Mouse (Mus musculus): ENCODE measurements around the gene Kcnq2. TPM values are rescaled to one million over a fixed set of nuclear protein-coding genes. Genes with fewer than 3 reads are reported as not detected.

Gene Kcnq2
- polyA plus RNA-seq, 1 experiment from 2014 or later: 0.29 TPM

DNA sequence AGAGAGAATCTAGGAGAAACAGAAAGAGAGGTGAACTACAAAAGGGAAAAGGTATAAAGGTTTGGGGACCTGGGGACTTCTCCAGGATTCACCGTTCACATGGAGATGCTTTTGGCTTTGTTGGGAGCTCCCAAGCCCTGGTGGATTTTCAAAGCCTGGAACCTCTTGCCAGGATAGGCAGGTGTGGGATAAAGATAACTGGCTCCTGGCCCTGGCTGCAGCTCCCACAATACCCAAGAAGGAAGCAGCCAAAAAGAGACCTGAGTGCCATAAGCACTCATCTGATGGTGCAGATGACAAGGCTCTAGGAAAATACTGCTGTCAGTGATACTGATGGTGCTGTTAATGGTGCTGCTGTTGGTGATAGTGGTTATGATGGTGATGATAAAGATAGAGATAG lies 82.9 kb downstream of the Kcnq2 start:
- H3K4me1 ChIP-seq: no peaks in the 10 kb centered on the region
- H3K4me3 ChIP-seq: no peak overlapping the region
- 94% methylated on average over 1 of the region's 1 CpGs for WGBS
- H3K27me3 ChIP-seq: peaks cover 10% of the 10 kb centered on the region; the same call in 1 of the 2 replicates
- no peak overlapping the region for H3K9ac ChIP-seq
- ATAC-seq (ENCODE audit: borderline replicate concordance, extremely low read depth, low FRiP score, low TSS enrichment): no peak
- no peaks in the 10 kb centered on the region for H3K36me3 ChIP-seq
- no peak overlapping the region for H3K27ac ChIP-seq
- no peak overlapping the region for H3K4me2 ChIP-seq
- H3K9me3 ChIP-seq: no peaks in the 10 kb centered on the region

DNA sequence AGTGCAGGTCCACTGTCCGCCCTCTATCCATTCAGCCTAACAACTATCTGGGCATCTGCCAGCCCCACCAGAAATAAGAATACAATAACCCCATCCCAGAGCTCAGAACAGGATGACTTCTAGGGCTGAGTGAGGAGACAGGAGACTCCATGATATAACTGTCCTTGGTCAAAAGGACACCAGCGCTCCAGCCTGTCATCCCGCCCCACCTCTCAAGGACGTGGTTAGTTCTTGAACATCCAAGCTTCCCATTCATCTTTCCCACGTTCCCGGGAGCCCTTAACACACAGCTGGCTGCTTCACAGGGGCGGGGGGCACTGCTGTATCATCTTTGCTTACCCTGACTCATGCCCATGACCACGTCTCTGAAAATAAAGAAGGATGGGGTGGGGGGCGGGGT lies 86.1 kb downstream of the Kcnq2 start:
- Histone ChIP-seq H3K27ac (no peak overlapping the region), H3K9ac (no peak overlapping the region), H3K4me2 (no peak overlapping the region), H3K4me1 (no peaks in the 10 kb centered on the region), H3K27me3 (peaks cover 10% of the 10 kb centered on the region; the same call in 1 of the 2 replicates), H3K4me3 (no peak overlapping the region), H3K36me3 (no peaks in the 10 kb centered on the region), H3K9me3 (no peaks in the 10 kb centered on the region)
- ATAC-seq (ENCODE audit: borderline replicate concordance, extremely low read depth, low FRiP score, low TSS enrichment): no peak
- WGBS: 76% methylated on average over 9 of the region's 9 CpGs

DNA sequence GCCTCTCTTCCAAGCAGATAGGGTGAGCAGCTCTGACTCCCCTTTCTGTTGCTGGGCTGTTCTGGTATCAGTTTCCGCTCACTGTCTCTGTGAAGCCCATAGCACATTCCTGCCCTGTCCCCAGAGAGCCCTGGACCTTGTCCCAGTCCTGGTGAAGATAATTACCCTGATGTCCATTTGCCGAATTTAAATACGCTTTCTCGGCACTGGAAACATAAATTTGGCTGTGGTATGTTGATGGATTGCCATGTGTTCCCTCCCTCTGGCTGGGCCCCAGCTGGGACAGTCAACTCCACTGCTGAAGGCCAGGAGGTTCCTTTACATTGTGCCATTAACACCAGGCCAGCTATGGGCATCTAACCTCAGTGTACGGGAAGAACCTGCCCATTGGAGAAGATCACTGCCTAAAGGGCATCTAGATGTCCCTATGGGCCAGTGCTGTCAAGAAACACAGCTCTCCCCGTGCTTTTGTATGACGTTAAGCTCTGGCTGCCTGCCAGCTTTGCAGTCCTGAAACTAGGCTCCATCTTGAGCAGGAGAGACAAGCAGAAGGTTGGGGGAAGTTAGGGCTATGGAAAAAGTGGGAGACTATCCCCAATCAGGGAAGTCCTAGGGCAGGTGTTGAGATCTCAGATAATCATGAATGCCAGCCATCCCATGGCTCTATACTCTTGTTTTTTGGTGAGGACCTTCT lies 86.7 kb downstream of the Kcnq2 start:
- Histone ChIP-seq H3K36me3 (no peaks in the 10 kb centered on the region), H3K9me3 (no peaks in the 10 kb centered on the region), H3K9ac (no peak overlapping the region), H3K4me1 (no peaks in the 10 kb centered on the region), H3K4me2 (no peak overlapping the region), H3K4me3 (no peak overlapping the region), H3K27ac (no peak overlapping the region), H3K27me3 (peaks cover 10% of the 10 kb centered on the region; the same call in 1 of the 2 replicates)
- no peak for ATAC-seq (ENCODE audit: borderline replicate concordance, extremely low read depth, low FRiP score, low TSS enrichment)
- 42% methylated on average over 7 of the region's 7 CpGs for WGBS

- Histone ChIP-seq H3K4me3 (no peak overlapping the region), H3K4me2 (no peak overlapping the region), H3K9ac (no peak overlapping the region), H3K27me3 (peaks cover 33% of the 10 kb centered on the region), H3K27ac (no peak overlapping the region), H3K36me3 (no peaks in the 10 kb centered on the region), H3K9me3 (no peaks in the 10 kb centered on the region), H3K4me1 (peaks cover 10% of the 10 kb centered on the region; the same call in 1 of the 2 replicates)
- ATAC-seq (ENCODE audit: borderline replicate concordance, extremely low read depth, low FRiP score, low TSS enrichment): no peak
- WGBS: 13% methylated on average over 3 of the region's 3 CpGs
These were observed 91.1 kb downstream of the Kcnq2 start for GRCm38 (mm10) chr2:181044001-181044400.

GRCm38 (mm10) chr2:181043437-181043836 lies 91.7 kb downstream of the Kcnq2 start, which contains the start of gene Chrna4:
Gene Chrna4, minus strand, starts transcription at chr2:181043546.
- Histone ChIP-seq H3K9me3 (no peaks in the 10 kb centered on the region), H3K27ac (no peak within 1 kb of the TSS), H3K4me2 (no peak within 1 kb of the TSS), H3K36me3 (no peaks in the 10 kb centered on the region), H3K4me1 (peaks cover 10% of the 10 kb centered on the region; the same call in 1 of the 2 replicates), H3K9ac (no peak within 1 kb of the TSS), H3K27me3 (peaks cover 39% of the 10 kb centered on the region), H3K4me3 (no peak within 1 kb of the TSS)
- 33% methylated on average over 3 of the region's 3 CpGs for WGBS
- no peak for ATAC-seq (ENCODE audit: borderline replicate concordance, extremely low read depth, low FRiP score, low TSS enrichment)

GRCm38 (mm10) chr2:181042376-181042775 lies 92.7 kb downstream of the Kcnq2 start:
- Histone ChIP-seq H3K27me3 (peaks cover 49% of the 10 kb centered on the region), H3K4me3 (no peak overlapping the region), H3K4me1 (peaks cover 10% of the 10 kb centered on the region; the same call in 1 of the 2 replicates), H3K36me3 (no peaks in the 10 kb centered on the region), H3K27ac (no peak overlapping the region), H3K9me3 (no peaks in the 10 kb centered on the region), H3K4me2 (no peak overlapping the region), H3K9ac (no peak overlapping the region)
- ATAC-seq (ENCODE audit: borderline replicate concordance, extremely low read depth, low FRiP score, low TSS enrichment): no peak

GRCm38 (mm10) chr2:181041941-181042340 lies 93.2 kb downstream of the Kcnq2 start:
- Histone ChIP-seq H3K9ac (no peak overlapping the region), H3K4me1 (peaks cover 10% of the 10 kb centered on the region; the same call in 1 of the 2 replicates), H3K4me3 (no peak overlapping the region), H3K9me3 (no peaks in the 10 kb centered on the region), H3K27ac (no peak overlapping the region), H3K4me2 (no peak overlapping the region), H3K27me3 (peaks cover 53% of the 10 kb centered on the region), H3K36me3 (no peaks in the 10 kb centered on the region)
- 11% methylated on average over 7 of the region's 7 CpGs for WGBS
- no peak for ATAC-seq (ENCODE audit: borderline replicate concordance, extremely low read depth, low FRiP score, low TSS enrichment)

DNA sequence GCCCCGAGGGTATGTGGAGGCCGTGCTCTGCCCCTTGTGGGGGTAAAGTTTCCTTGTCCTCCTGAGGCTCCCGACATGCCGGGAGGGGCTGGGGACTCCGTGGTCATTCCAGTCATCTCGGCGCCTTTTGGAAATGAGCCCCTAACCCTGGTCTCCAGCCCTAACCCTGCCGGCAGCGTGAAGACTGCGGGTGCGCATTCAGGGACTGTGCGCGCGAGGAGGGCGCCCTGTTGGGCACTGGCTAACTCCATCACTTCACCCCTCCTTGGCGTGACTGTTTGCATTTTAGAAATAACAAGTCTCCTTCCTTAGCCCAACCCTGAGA lies 95.8 kb downstream of the Kcnq2 start:
- H3K4me2 ChIP-seq: peak overlapping the region; percentile 93

DNA sequence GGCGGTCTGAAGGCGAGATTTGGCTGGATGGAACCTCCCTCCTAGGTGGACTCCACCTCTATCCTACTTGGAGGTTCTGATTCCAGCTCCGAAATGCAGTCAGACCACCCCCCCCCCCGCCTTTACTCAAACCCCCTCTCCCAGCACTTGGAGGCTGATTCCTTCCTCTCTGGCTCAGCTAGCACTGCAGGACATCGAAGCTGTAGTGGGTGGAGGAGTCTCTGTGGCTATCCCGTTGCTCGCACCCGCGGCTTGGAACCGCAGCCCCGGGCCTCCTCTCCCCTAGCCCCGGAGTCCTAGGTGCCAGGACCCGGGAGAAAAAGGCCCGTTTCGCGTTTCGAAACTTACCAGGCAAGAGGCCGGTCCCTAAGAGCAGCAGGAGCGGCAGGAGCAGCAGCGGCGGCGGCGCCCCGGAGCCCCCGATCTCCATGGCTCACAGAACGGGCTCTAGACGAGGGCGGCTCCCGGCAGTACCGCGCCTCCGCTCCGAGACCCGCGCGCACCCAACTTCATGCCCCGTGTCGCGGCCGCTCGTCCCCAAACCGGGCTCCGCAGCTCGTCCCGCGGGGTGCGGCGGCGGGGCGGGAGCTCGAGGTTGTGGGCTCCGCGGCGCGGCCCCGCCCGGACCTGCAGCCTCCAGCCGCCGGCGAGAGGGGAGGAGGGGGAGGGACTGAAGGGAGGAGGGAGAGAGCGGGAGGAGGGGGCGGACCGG lies 96.3 kb downstream of the Kcnq2 start:
- Histone ChIP-seq H3K4me2 (peak overlapping the region; percentile 93), H3K36me3 (no peaks in the 10 kb centered on the region), H3K27me3 (peaks cover 65% of the 10 kb centered on the region), H3K9me3 (no peaks in the 10 kb centered on the region), H3K4me1 (peaks cover 10% of the 10 kb centered on the region; the same call in 1 of the 2 replicates), H3K4me3 (peak overlapping the region; percentile 52), H3K27ac (no peak overlapping the region), H3K9ac (peak overlapping the region; percentile 34; the same call in 1 of the 2 replicates)
- ATAC-seq (ENCODE audit: borderline replicate concordance, extremely low read depth, low FRiP score, low TSS enrichment): peak; percentile 45; the same call in 1 of the 2 replicates
- WGBS: 1% methylated on average over 54 of the region's 63 CpGs

More for the DNA sequence above, 95.8 kb downstream of the Kcnq2 start:
- no peak for ATAC-seq (ENCODE audit: borderline replicate concordance, extremely low read depth, low FRiP score, low TSS enrichment)
- WGBS: under 1% methylated on average over 16 of the region's 16 CpGs
- Histone ChIP-seq H3K27me3 (peaks cover 65% of the 10 kb centered on the region), H3K36me3 (no peaks in the 10 kb centered on the region), H3K4me1 (peaks cover 10% of the 10 kb centered on the region; the same call in 1 of the 2 replicates), H3K9ac (0 out of 2 replicates have a peak overlapping the region, but pooled peaks have one; percentile 34), H3K27ac (no peak overlapping the region), H3K9me3 (no peaks in the 10 kb centered on the region), H3K4me3 (peak overlapping the region; percentile 52)

DNA sequence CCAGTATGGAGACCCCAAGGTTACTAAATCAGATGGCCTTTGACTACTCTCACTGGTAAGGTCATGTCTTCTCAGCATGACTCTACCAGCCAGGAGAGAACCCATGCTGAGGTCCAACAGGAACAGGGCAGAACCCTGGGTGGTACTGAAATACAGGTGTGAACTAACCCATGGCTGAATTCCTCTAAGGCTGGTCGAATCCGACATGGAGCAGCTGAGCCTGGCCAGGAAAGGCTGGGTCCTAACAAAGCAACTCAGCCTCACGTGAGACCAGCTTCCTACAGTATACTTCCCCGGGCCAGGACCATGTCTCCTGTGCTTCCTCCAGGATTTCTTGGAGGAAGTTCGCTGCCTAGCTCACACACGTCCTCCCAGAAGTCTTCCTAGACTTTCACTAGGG lies 98.5 kb downstream of the Kcnq2 start:
- H3K27me3 ChIP-seq: peaks cover 58% of the 10 kb centered on the region
- no peak overlapping the region for H3K9ac ChIP-seq
- H3K4me2 ChIP-seq: no peak overlapping the region
- H3K4me1 ChIP-seq: peaks cover 13% of the 10 kb centered on the region
- ATAC-seq (ENCODE audit: borderline replicate concordance, extremely low read depth, low FRiP score, low TSS enrichment): no peak
- no peak overlapping the region for H3K4me3 ChIP-seq
- no peaks in the 10 kb centered on the region for H3K36me3 ChIP-seq
- H3K9me3 ChIP-seq: no peaks in the 10 kb centered on the region
- no peak overlapping the region for H3K27ac ChIP-seq
- 64% methylated on average over 6 of the region's 6 CpGs for WGBS

GRCm38 (mm10) chr2:181035186-181035585 lies 99.9 kb downstream of the Kcnq2 start:
- Histone ChIP-seq H3K4me2 (no peak overlapping the region), H3K36me3 (no peaks in the 10 kb centered on the region), H3K9ac (no peak overlapping the region), H3K4me1 (peaks cover 13% of the 10 kb centered on the region), H3K4me3 (no peak overlapping the region), H3K27me3 (peaks cover 44% of the 10 kb centered on the region), H3K9me3 (no peaks in the 10 kb centered on the region), H3K27ac (no peak overlapping the region)
- WGBS: 73% methylated on average over 7 of the region's 7 CpGs
- no peak for ATAC-seq (ENCODE audit: borderline replicate concordance, extremely low read depth, low FRiP score, low TSS enrichment)

DNA sequence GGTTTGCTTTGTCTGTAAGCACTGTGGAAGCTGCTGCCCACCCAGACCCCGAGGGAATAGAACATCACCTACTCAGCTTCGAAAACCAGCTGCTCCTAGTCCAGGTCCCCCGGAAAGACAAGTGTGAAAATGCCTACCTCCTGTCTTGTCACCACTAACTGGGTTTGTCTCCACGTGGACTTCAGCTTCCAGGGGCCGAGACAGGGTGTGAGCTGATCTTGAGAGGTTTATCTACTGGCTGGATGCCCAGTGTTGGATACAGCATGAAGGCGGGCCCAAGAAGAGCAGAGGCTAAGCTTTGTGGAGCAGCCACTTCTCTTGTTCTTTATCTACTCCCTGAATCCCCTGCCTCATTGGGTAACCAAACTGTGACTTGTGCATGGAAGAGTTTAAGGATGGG lies 101.8 kb downstream of the Kcnq2 start:
- H3K27me3 ChIP-seq: peaks cover 25% of the 10 kb centered on the region
- H3K9me3 ChIP-seq: no peaks in the 10 kb centered on the region
- H3K4me2 ChIP-seq: no peak overlapping the region
- H3K9ac ChIP-seq: no peak overlapping the region
- 18% methylated on average over 6 of the region's 6 CpGs for WGBS
- no peak for ATAC-seq (ENCODE audit: borderline replicate concordance, extremely low read depth, low FRiP score, low TSS enrichment)
- no peak overlapping the region for H3K27ac ChIP-seq
- peaks cover 6% of the 10 kb centered on the region; the same call in 1 of the 2 replicates for H3K4me1 ChIP-seq
- no peak overlapping the region for H3K4me3 ChIP-seq
- no peaks in the 10 kb centered on the region for H3K36me3 ChIP-seq
